Mouse (Mus musculus): ENCODE data around the gene 4930438A08Rik.

DNA sequence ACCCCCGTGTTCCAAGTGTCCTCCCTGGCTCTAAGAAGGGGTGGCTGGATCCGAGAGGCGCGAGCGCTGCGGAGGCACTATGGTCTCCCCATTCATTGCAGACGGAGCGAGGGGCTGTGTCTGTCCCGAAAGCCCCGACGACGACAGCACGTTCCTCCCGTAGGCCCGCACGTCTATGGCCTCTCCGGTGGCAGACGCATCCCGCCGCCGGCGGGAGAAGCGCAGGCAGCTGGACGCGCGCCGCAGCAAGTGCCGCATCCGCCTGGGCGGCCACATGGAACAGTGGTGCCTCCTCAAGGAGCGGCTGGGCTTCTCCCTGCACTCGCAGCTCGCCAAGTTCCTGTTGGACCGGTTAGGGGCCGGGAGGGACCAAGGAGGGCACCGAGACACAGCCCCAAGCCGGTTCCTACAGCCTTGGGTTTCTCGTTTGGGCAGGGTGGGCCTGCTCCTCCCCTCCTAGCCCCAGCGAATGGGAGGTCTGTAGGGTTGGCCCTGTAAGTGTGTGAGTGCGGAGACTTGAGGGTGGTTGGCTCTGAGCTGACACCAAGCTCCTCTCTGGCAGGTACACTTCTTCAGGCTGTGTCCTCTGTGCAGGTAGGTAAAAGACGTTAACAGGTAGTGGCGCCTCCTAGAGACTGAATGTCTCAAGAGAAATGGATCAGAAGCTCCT lies 32.9 kb downstream of the 4930438A08Rik start:
- TF ChIP-seq MAFK (IDR thresholded peaks at IDR 0.05; ENCODE audit: insufficient read depth, low read depth, low read length) = no peak
- peak; percentile 51; the same call in 1 of the 2 replicates for TF ChIP-seq HCFC1 (IDR thresholded peaks at IDR 0.05; ENCODE audit: borderline replicate concordance, insufficient read depth, low read length)
- no peak for TF ChIP-seq ZNF384 (IDR thresholded peaks at IDR 0.05; ENCODE audit: low read depth, low read length)
- TF ChIP-seq CHD2 (IDR thresholded peaks at IDR 0.05; ENCODE audit: low read depth, low read length) = no peak
